Mouse (Mus musculus) small intestine, adult 2 months (tissue): ENCODE measurements around the gene Hba-x. TPM values are rescaled to one million over a fixed set of nuclear protein-coding genes. Genes with fewer than 3 reads are reported as not detected.
A peak's percentile ranks its signal among the peaks of the same experiment; 100 is the strongest.
"Not testable (repeated sequence)": the region's sequence is repeated elsewhere in the genome, so short reads cannot be mapped to it uniquely, and the experiment has no call there.

ENCODE experiments used
- H3K27ac ChIP-seq: fragments of 200-500 bp; 2 replicates; pipeline ENCODE4 v1.5.1; 2012; ENCODE audit warnings: low read depth, low read length, control low read depth, inconsistent platforms; ENCODE audit not compliant: insufficient read depth
- H3K27me3 ChIP-seq: fragments of 200-500 bp; 2 replicates; pipeline ENCODE4 v1.6.1; 2012; ENCODE audit warnings: mild to moderate bottlenecking, moderate library complexity, low read length, inconsistent platforms; ENCODE audit not compliant: control insufficient read depth, insufficient read depth
- H3K36me3 ChIP-seq: fragments of 200-500 bp; 2 replicates; pipeline ENCODE4 v1.6.1; 2012; ENCODE audit warnings: mild to moderate bottlenecking, low read length, control low read depth, inconsistent platforms; ENCODE audit not compliant: control insufficient read depth, insufficient read depth
- H3K4me1 ChIP-seq: fragments of 200-500 bp; 2 replicates; pipeline ENCODE4 v1.6.1; 2012; ENCODE audit warnings: low read length, inconsistent platforms, mixed read lengths; ENCODE audit not compliant: control insufficient read depth, insufficient read depth, insufficient read length
- H3K4me3 ChIP-seq: fragments of 200-500 bp; 2 replicates; pipeline ENCODE4 v1.5.1; 2012; ENCODE audit warnings: low read depth, mild to moderate bottlenecking, control low read depth, inconsistent platforms, low read length, moderate library complexity
- CTCF ChIP-seq: fragments of 200-500 bp; IDR thresholded peaks from 2 replicates; pipeline ENCODE4 v1.5.1; 2012; ENCODE audit warnings: low read depth, mild to moderate bottlenecking, control low read depth, inconsistent platforms, low read length, moderate library complexity, mixed read lengths; ENCODE audit not compliant: insufficient replicate concordance, insufficient read length; ENCODE audit errors: extremely low read depth
- POLR2A ChIP-seq: fragments of 200-500 bp; IDR thresholded peaks from 2 replicates; pipeline ENCODE4 v1.6.1; 2012; ENCODE audit warnings: low read depth, mild to moderate bottlenecking, control low read depth, inconsistent platforms, low read length, moderate library complexity
- WGBS: fragments of 180-500 bp; shearing (Covaris S2); methylation state at CpG from one replicate; pipeline ENCODE4 v1.1.7; 2018; 5-methylcytosine and 5-hydroxymethylcytosine counted together
- polyA plus RNA-seq: library from polyadenylated mRNA; depleted of rRNA; stranded (reverse); fragments of >200 nt; gene quantifications from 2 replicates; pipeline ENCODE4 v1.2.3, GENCODE M21; 2012

Gene Hba-x
- polyA plus RNA-seq, 1 experiment, result not detected

DNA sequence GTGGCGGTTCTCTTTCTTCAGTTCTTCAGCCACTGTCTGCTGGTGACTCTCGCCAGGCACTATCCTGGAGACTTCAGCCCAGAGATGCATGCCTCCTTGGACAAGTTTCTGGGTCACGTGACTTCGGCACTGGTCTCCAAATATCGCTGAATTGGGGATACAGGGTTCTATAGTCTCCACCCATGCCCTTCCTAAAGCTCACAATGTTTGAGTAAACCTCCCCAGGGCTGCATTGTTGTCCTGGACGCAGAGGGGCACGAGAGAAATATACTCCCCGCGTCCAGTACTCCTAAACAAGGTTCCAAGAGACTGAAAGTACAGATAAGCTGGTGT lies 11.3 kb downstream of the Hba-x start:
- Histone ChIP-seq H3K4me3 (no peak overlapping the region), H3K27ac (no peak overlapping the region), H3K27me3 (no peaks in the 10 kb centered on the region; the same call in 1 of the 2 replicates), H3K4me1 (0 out of 2 replicates have a peak, but pooled peaks cover 2% of the 10 kb centered on the region), H3K36me3 (no peaks in the 10 kb centered on the region)
- TF ChIP-seq POLR2A (no peak), CTCF (no peak)
- 64% methylated on average over 9 of the region's 9 CpGs for WGBS

DNA sequence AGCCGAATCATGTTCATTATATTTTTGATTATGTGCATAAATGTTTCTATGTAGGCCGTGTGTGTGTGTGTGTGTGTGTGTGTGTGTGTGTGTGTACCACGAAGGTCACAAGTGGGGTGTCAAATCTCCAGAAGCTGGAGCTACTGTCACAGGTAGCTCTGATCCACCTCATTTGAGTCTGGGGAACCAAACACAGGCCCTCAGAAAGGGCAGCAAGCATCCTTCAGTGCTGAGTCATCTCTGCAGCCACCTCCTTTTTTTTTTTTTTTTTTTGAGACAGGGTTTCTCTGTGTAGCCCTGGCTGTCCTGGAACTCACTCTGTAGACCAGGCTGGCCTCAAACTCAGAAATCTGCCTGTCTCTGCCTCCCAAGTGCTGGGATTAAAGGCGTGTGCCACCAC lies 16.6 kb downstream of the Hba-x start:
- not testable (repeated sequence) for H3K27me3 ChIP-seq, H3K36me3 ChIP-seq, H3K4me3 ChIP-seq, H3K4me1 ChIP-seq, H3K27ac ChIP-seq
- WGBS, result 83% methylated on average over 4 of the region's 4 CpGs

DNA sequence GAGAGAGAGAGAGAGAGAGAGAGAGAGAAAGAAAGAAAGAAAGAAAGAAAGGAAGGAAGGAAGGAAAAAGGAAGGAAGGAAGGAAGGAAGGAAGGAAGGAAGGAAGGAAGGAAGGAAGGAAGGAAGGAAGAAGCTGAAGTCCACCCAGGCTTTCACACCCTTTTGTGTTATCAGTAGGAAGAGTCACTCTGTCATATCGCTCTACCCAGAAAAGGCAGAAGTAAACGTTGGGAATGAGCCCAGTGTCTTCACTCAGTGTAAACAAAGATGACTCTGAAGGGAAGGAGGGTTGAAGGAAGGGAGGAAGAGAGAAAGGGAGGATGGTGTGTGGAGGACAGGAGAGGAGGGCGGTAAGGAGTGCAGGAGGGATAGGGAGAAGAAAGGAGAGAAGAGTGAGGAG lies 17.3 kb downstream of the Hba-x start:
- not testable (repeated sequence) for H3K27ac ChIP-seq

DNA sequence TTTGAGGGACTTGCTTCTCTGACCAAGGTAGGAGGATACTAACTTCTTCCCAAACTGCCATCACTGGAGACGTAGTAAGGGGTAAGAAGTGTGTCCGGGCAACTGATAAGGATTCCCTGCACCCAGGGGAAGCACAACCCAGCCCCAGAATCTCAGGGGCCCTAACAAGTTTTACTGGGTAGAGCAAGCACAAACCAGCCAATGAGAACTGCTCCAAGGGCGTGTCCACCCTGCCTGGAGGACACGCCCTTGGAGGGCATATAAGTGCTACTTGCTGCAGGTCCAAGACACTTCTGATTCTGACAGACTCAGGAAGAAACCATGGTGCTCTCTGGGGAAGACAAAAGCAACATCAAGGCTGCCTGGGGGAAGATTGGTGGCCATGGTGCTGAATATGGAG lies 20.0 kb downstream of the Hba-x start, which contains the start of gene Hba-a2:
Gene Hba-a2 (plus strand): TSS at position 287 of the 400 bp plus-strand sequence.
- no CpG with 5 or more reads among the region's 4 CpGs for WGBS
- not testable (repeated sequence) for H3K36me3 ChIP-seq

More for the DNA sequence above, 17.3 kb downstream of the Hba-x start:
- H3K27me3 ChIP-seq, H3K36me3 ChIP-seq, H3K4me3 ChIP-seq, H3K4me1 ChIP-seq: not testable (repeated sequence)
- 47% methylated on average over 3 of the region's 3 CpGs for WGBS

DNA sequence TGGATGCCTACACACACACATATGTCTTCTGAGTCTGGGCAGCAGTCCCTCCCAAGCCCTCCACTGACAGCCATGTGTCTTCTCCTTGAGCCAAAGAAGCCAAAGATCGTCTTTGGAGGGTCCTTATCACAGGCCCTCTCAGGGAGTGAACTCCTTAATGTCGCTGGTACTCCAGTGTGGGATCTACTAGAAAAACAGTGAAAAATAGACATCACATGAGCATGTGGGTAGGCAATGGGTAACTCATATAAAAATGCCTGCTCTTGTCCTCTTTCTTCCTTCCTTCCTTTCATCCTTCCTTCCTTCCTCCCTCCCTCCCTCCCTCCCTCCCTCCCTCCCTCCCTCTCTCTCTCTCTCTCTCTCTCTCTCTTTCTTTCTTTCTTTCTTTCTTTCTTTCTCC lies 21.2 kb downstream of the Hba-x start:
- H3K36me3 ChIP-seq, H3K27me3 ChIP-seq, H3K4me1 ChIP-seq, H3K4me3 ChIP-seq, H3K27ac ChIP-seq: not testable (repeated sequence)
- WGBS, result 26% methylated on average over 2 of the region's 2 CpGs

More for the DNA sequence above, 20.0 kb downstream of the Hba-x start, which contains the start of gene Hba-a2:
- not testable (repeated sequence) for H3K27ac ChIP-seq, H3K4me1 ChIP-seq, H3K27me3 ChIP-seq, H3K4me3 ChIP-seq

DNA sequence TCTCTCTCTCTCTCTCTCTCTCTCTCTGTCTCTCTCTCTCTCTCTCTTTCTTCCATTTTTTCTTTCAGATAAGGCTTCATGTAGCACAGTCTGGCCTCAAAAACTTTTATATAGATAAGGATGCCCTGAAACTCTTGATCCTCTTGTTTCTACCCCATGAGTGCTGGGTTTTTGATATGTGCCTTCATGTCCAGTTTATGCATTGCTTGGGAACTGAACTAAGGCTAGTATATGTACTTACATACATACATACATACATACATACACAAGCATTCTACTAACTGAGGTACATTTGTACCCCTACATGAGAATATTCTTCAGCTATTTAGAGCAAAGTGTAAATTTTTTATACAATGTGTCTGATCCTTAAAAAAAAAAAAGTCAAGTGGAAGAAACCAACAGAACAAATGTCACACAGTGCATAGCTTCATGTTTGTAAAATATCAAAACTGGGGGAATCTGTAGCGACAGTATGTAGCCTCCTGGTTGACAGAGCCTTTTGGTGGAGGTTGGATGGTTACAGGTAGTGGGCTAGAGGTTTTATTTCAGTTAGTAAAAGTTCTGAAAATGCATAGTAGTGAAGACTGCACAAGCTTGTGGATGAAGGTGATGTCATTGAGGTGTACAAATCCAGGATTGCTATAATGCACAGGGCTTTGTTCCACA lies 21.8 kb downstream of the Hba-x start:
- 84% methylated on average over 1 of the region's 1 CpGs for WGBS
- H3K4me3 ChIP-seq, result no peak overlapping the region
- H3K27me3 ChIP-seq, result no peaks in the 10 kb centered on the region
- H3K27ac ChIP-seq, result no peak overlapping the region
- TF ChIP-seq CTCF, result no peak
- TF ChIP-seq POLR2A, result no peak
- no peaks in the 10 kb centered on the region for H3K36me3 ChIP-seq
- H3K4me1 ChIP-seq, result no peaks in the 10 kb centered on the region

DNA sequence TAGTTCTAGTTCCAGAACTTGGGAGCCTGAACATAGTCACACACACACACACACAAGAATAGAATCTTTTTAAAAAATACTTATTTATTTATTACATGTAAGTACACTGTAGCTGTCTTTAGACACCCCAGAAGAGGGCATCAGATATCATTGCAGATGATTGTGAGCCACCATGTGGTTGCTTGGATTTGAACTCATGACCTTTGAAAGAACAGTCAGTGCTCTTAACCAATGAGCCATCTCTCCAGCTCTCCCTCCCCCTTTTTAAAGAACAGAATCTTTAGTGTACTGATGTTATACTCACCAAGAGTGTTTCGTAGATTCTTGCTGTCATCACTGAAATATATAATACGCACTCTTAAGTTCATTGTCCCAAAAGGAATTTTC lies 22.3 kb downstream of the Hba-x start:
- Histone ChIP-seq H3K4me3 (no peak overlapping the region), H3K27me3 (no peaks in the 10 kb centered on the region), H3K27ac (no peak overlapping the region), H3K36me3 (no peaks in the 10 kb centered on the region), H3K4me1 (no peaks in the 10 kb centered on the region)
- WGBS, result 95% methylated on average over 2 of the region's 2 CpGs
- TF ChIP-seq POLR2A, result no peak
- no peak for TF ChIP-seq CTCF

DNA sequence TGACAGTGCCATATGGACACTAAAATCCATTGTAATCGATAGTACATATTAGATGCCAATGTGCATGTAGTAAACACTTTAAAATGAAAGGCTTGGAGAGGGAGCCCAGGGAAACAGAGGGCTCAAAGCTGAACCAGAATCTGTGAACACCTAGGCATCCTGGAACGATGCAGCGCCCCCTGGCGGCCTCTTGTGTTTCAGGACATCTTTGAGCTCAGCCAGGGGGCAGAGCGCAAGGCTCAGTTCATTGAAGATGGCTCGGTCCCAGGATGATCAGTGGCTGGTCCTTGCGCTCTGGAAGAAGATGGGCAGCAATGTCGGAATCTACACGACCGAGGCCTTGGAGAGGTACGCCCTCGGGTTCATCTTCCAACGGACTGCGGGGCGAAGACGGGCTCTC lies 23.7 kb downstream of the Hba-x start, which contains the start of gene Hbq1a:
Gene Hbq1a (plus strand): TSS at position 205 of the 400 bp plus-strand sequence.
- not testable (repeated sequence) for H3K36me3 ChIP-seq, H3K27me3 ChIP-seq, H3K27ac ChIP-seq, H3K4me1 ChIP-seq
- 0 out of 2 replicates have a peak within 1 kb of the TSS, but pooled peaks have one; percentile 25 for H3K4me3 ChIP-seq
- 7% methylated on average over 16 of the region's 16 CpGs for WGBS
- peak; percentile 66; the same call in 1 of the 2 replicates for TF ChIP-seq CTCF
